Mouse (Mus musculus): ENCODE data around the gene Kdm3a.

- TF ChIP-seq USF1 (IDR thresholded peaks at IDR 0.05; ENCODE audit: low read depth) = no peak
- TF ChIP-seq CTCF (IDR thresholded peaks at IDR 0.05; ENCODE audit: control insufficient read depth, insufficient read depth, insufficient read length) = no peak
- no peak for TF ChIP-seq MAX (IDR thresholded peaks at IDR 0.05)
Measured at GRCm38 (mm10) chr6:71583198-71583597, 49.6 kb downstream of the Kdm3a start.

All from C2C12 (cell line).